Mouse (Mus musculus) liver, postnatal 0 days (tissue): ENCODE results near the gene Cd164. TPM values are rescaled to one million over a fixed set of nuclear protein-coding genes. Genes with fewer than 3 reads are reported as not detected.

ENCODE experiments used
- ATAC-seq: fragments of 200-750 bp; cut with Nextera tagmentation; 2 replicates; pipeline ENCODE4 v1.8.0; 2017; ENCODE audit warnings: mild to moderate bottlenecking, moderate library complexity
- DNase-seq: peaks from one replicate; pipeline ENCODE4 v3.0.0-alpha.2; 2016
- H3K27ac ChIP-seq: fragments of 300-500 bp; sonication (generic); 2 replicates; pipeline ENCODE4 v1.5.1; 2014; ENCODE audit warnings: antibody characterized with exemption, moderate library complexity, mild to moderate bottlenecking, low read depth
- H3K27me3 ChIP-seq: fragments of 300-500 bp; sonication (generic); 2 replicates; pipeline ENCODE4 v1.6.1; 2014; ENCODE audit warnings: low read length, control low read depth, mixed read lengths; ENCODE audit not compliant: insufficient read depth
- H3K36me3 ChIP-seq: fragments of 300-500 bp; sonication (generic); replicated peaks from 2 replicates; pipeline ENCODE4 v1.6.1; 2014; ENCODE audit warnings: mild to moderate bottlenecking, control low read depth, low read length, moderate library complexity, mixed read lengths; ENCODE audit not compliant: insufficient read depth
- H3K4me1 ChIP-seq: fragments of 300-500 bp; sonication (generic); 2 replicates; pipeline ENCODE4 v1.6.1; 2014; ENCODE audit warnings: antibody characterized with exemption, mild to moderate bottlenecking, control low read depth; ENCODE audit not compliant: insufficient read depth
- H3K4me2 ChIP-seq: fragments of 300-500 bp; sonication (generic); 2 replicates; pipeline ENCODE4 v1.6.1; 2014; ENCODE audit warnings: low read depth, mild to moderate bottlenecking, low read length, moderate library complexity, mixed read lengths
- H3K4me3 ChIP-seq: fragments of 300-500 bp; sonication (generic); 2 replicates; pipeline ENCODE4 v1.5.1; 2014; ENCODE audit warnings: low read depth, low read length
- H3K9ac ChIP-seq: fragments of 300-500 bp; sonication (generic); replicated peaks from 2 replicates; pipeline ENCODE4 v1.6.1; 2014; ENCODE audit warnings: mild to moderate bottlenecking, moderate library complexity
- H3K9me3 ChIP-seq: fragments of 300-500 bp; sonication (generic); 2 replicates; pipeline ENCODE4 v1.6.1; 2016; ENCODE audit warnings: mild to moderate bottlenecking, control low read depth, low read length, mixed read lengths
- CTCF ChIP-seq: sonication (generic); IDR thresholded peaks from 2 replicates; pipeline ENCODE4 v1.5.1; 2016; ENCODE audit warnings: antibody characterized with exemption, low read depth
- EP300 ChIP-seq: IDR thresholded peaks from 2 replicates; pipeline ENCODE4 v1.6.1; 2016; ENCODE audit warnings: antibody characterized with exemption, low read depth, mild to moderate bottlenecking
- WGBS: fragments of 180-500 bp; shearing (Covaris S2); extraction: QIAGEN DNeasy Blood & Tissue Kit; methylation state at CpG from one replicate; pipeline ENCODE4 v1.1.7; 2014; ENCODE audit not compliant: insufficient replicate concordance; 5-methylcytosine and 5-hydroxymethylcytosine counted together
- polyA plus RNA-seq: library from polyadenylated mRNA; unstranded; fragments of >200 nt; fragmentation: Nextera tagmentation; extraction: Ambion mirVana; gene quantifications from 2 replicates; pipeline ENCODE4 v1.2.1, GENCODE M21; 2015

Cd164 gene
- polyA plus RNA-seq, 1 experiment from 2014 or later, result 93.3 TPM

DNA sequence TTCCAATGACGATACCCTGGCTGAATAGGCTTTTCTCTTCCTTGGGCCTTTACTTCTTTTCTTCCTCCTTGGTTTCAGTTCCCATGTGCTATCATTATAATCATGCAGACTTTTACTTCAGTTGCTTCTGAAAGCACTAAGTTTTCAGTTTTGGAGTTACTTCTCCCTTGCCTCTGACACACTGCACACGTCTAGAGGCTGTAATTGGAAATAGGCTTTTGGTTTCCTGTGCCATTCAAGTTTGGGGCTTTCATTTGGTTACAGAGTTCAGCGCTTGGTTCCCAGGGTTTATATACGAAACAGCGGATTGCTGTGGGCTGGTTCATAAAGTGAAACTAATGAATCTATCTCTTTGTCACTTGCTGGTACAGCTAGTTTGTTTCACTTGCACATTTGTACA, 10.8 kb downstream of the Cd164 start:
- no peak for DNase-seq
- no peak overlapping the region; the same call in 1 of the 2 replicates for H3K27ac ChIP-seq
- WGBS, result 76% methylated on average over 5 of the region's 5 CpGs
- no peaks in the 10 kb centered on the region for H3K9me3 ChIP-seq
- H3K27me3 ChIP-seq, result no peaks in the 10 kb centered on the region
- H3K4me2 ChIP-seq, result no peak overlapping the region
- TF ChIP-seq EP300 (no peak), CTCF (no peak)
- ATAC-seq, result no peak
- H3K36me3 ChIP-seq, result peaks cover 62% of the 10 kb centered on the region
- H3K4me1 ChIP-seq, result peaks cover 7% of the 10 kb centered on the region
- H3K9ac ChIP-seq, result no peak overlapping the region
- no peak overlapping the region for H3K4me3 ChIP-seq

- Histone ChIP-seq H3K4me3 (no peak overlapping the region), H3K4me2 (no peak overlapping the region), H3K9ac (no peak overlapping the region), H3K27ac (no peak overlapping the region), H3K9me3 (no peaks in the 10 kb centered on the region), H3K27me3 (no peaks in the 10 kb centered on the region), H3K4me1 (no peaks in the 10 kb centered on the region), H3K36me3 (peaks cover 25% of the 10 kb centered on the region)
- TF ChIP-seq CTCF (no peak), EP300 (no peak)
- ATAC-seq (no peak), DNase-seq (no peak)
- WGBS, result 91% methylated on average over 2 of the region's 2 CpGs
Measured at GRCm38 (mm10) chr10:41535991-41536390, 16.8 kb downstream of the Cd164 start.

DNA sequence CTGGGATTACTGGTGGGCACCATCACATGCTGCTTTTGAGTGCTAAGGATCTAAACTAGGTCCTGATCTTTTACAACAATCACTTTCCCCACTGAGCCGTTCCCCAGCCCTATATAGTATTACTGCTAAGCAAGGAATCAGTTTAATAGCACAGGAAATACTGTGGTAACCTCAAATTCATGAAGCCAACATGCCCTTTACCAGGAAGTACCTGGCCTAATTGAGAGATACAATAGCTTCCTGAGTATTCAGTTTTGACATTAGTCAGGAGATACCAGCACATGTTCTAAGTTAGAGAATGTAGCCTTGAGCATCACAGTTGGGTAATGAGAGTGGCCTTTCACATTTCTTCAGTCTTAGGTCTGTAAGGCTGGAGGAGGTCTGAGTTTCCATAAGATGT, 17.5 kb downstream of the Cd164 start:
- no peak for DNase-seq
- TF ChIP-seq CTCF, result no peak
- no peak for TF ChIP-seq EP300
- Histone ChIP-seq H3K4me1 (no peaks in the 10 kb centered on the region), H3K27me3 (no peaks in the 10 kb centered on the region), H3K4me3 (no peak overlapping the region), H3K4me2 (no peak overlapping the region), H3K9ac (no peak overlapping the region), H3K36me3 (peaks cover 25% of the 10 kb centered on the region), H3K27ac (no peak overlapping the region), H3K9me3 (no peaks in the 10 kb centered on the region)
- 75% methylated on average over 1 of the region's 1 CpGs for WGBS
- no peak for ATAC-seq

GRCm38 (mm10) chr10:41537226-41537982, 18.2 kb downstream of the Cd164 start:
- peaks cover 23% of the 10 kb centered on the region for H3K36me3 ChIP-seq
- H3K4me3 ChIP-seq, result no peak overlapping the region
- H3K4me1 ChIP-seq, result no peaks in the 10 kb centered on the region
- no peak overlapping the region for H3K4me2 ChIP-seq
- no peak overlapping the region for H3K9ac ChIP-seq
- TF ChIP-seq EP300 (no peak), CTCF (no peak)
- DNase-seq, result no peak
- ATAC-seq, result no peak
- no peaks in the 10 kb centered on the region for H3K9me3 ChIP-seq
- H3K27ac ChIP-seq, result no peak overlapping the region
- H3K27me3 ChIP-seq, result no peaks in the 10 kb centered on the region
- WGBS, result 88% methylated on average over 4 of the region's 4 CpGs

- 77% methylated on average over 3 of the region's 3 CpGs for WGBS
Measured at GRCm38 (mm10) chr10:41537983-41538330, 18.7 kb downstream of the Cd164 start.

DNA sequence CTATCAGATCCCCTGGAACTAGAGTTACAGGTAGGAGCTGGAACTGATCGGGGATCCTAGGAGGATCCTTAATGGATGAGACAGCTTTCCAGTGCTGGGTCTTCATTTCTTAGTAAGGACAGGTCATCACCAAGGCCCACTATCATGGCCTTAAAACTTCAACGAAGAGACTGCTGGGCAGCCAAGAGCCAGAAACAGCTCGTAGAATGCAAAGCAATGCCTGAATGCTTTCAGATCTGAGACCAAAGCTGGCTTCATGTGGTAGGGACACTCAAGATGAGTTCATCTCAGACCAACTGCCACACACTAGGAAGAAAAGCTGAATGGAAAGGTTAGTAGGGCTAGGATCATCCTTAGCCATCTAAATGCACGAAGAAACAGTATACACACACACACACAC, 19.8 kb downstream of the Cd164 start:
- WGBS, result 84% methylated on average over 4 of the region's 4 CpGs
- H3K4me1 ChIP-seq, result no peaks in the 10 kb centered on the region
- H3K4me3 ChIP-seq, result no peak overlapping the region
- TF ChIP-seq CTCF, result no peak
- no peak for TF ChIP-seq EP300
- no peak for DNase-seq
- H3K4me2 ChIP-seq, result no peak overlapping the region
- H3K27ac ChIP-seq, result no peak overlapping the region
- H3K36me3 ChIP-seq, result peaks cover 14% of the 10 kb centered on the region; the same call in 1 of the 2 replicates
- no peak overlapping the region for H3K9ac ChIP-seq
- H3K27me3 ChIP-seq, result no peaks in the 10 kb centered on the region
- no peaks in the 10 kb centered on the region for H3K9me3 ChIP-seq
- ATAC-seq, result no peak

More at GRCm38 (mm10) chr10:41537983-41538330, 18.7 kb downstream of the Cd164 start:
- H3K9ac ChIP-seq, result no peak overlapping the region
- ATAC-seq, result no peak
- no peak overlapping the region for H3K4me3 ChIP-seq
- no peak overlapping the region for H3K4me2 ChIP-seq
- no peak overlapping the region for H3K27ac ChIP-seq
- TF ChIP-seq EP300 (no peak), CTCF (no peak)
- no peaks in the 10 kb centered on the region for H3K27me3 ChIP-seq
- no peaks in the 10 kb centered on the region for H3K4me1 ChIP-seq
- no peak for DNase-seq
- H3K9me3 ChIP-seq, result no peaks in the 10 kb centered on the region
- H3K36me3 ChIP-seq, result peaks cover 18% of the 10 kb centered on the region; the same call in 1 of the 2 replicates
